Mouse (Mus musculus): ENCODE data around the gene Tnfsf12.

The Tnfsf12 gene

DNA sequence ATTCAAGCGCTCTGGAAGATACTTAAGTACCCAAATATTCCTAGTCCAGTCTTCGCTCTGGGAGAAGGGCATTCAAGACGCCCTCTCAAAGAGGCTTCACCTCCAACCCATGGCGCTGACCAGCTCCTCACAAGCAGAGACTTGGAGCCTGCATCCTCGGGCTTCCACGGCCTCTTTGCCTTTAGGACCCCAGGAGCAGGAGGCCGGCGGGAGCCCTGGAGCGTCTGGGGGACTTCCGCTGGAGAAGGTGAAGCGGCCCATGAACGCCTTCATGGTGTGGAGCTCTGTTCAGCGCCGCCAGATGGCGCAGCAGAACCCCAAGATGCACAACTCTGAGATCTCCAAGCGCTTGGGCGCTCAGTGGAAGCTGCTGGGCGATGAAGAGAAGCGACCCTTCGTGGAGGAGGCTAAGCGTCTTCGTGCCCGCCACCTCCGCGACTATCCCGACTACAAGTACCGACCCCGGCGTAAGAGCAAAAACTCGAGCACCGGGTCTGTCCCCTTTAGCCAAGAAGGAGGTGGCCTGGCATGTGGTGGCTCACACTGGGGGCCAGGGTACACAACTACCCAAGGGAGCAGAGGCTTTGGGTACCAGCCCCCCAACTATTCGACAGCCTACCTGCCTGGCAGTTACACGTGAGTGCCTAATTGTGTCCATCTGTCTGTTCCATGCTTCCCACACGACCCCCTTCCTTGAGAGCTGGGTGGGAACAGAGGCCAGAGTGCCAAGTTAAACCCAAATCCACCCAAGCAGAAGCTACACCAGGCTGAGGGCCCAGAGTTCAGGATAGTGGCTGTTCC is 40.2 kb downstream of the Tnfsf12 start, which contains the start of gene Sox15:
Gene Sox15 (plus strand): TSS at position 51 of the 801 bp plus-strand sequence.
- peak; percentile 64 to 75 for DNase-seq (ENCODE audit: low spot score in 2 of 2)

DNA sequence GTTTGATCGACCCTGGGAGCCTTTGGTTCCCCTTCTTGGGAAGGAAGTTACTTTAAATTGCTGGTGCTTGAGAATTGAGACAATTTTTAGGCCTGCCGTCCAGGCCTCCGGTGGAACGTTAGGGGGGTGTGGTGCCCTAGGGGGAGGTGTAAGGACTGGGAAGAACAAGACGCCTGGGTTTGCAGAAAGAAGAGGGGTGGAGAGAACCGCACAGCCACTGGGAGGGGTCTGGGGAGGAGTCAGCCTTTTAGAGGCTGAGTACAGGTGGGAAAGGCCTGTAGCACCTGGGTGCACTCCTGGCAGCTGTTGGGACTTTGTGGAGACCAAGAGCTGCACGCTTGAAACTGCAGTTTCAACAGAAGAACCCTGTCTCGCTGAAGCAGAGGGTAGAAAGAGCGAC is 40.9 kb downstream of the Tnfsf12 start:
- DNase-seq (ENCODE audit: low spot score in 2 of 2), result no peak

DNA sequence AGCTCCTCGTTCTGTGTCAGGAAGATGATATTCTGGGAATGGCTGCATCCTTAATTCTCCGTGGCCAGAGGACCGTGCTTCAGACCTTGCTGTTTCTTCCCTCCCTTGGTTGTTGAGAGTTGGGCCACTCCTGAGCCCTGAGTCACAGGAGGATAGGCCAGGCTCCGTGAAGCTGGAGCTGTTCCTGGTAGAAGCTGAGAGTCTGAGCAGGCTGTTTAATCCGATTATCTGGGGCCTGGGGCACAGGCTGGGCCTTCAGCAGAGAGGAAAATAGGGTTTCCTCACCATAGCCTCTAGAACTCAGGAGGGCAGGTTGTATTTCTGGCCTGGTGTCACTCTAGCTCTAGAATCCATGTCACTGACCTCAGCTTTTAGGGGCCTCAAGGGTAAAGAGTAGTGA is 42.2 kb downstream of the Tnfsf12 start:
- DNase-seq (ENCODE audit: low spot score in 2 of 2), result no peak

DNA sequence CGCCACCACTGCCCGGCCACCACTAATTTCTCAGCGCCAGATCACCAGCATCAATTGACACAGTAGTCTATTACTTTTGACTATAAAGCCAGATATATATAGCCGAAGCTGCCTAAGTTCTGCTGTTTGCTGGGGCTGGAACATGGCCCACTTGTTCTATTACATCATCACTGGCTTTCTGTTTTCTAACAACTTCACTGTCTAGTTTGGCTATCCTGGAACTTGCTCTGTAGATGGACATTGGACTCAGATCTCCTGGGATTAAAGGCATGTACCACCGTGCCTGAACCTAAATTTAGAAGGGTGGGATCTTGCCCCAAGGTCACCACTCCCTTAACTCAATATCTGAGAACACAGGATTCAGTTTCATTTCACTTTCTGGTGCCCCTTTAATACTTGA is 49.8 kb downstream of the Tnfsf12 start:
- no peak for DNase-seq (ENCODE audit: low spot score in 2 of 2)
